21 mouse cellular contexts compared by ENCODE assay signal in genomic region chr4:148233061-148233460, GRCm38 (mm10). TPM values are rescaled to one million over a fixed set of nuclear protein-coding genes. Genes with fewer than 3 reads are reported as not detected.
DNase-seq lines count a peak whose midpoint lies in the region; ATAC-seq lines count a peak whose summit lies in the region.
"Had no signal": no experiment of that assay in that cellular context is flagged by ENCODE, and none has a peak within 500 bp of the region (broad histone marks: within the 10 kb centered on the region; RNA-seq: fewer than 3 reads in every experiment).

No protein-coding gene starts in this region.

- DNase-seq in cerebellum, postnatal 10 days = peak; percentile 48 to 55
- DNase-seq in cerebellum, postnatal 36 days = peak; percentile 26 to 28
- DNase-seq in cerebellum, adult 9-10 months = no peak
- DNase-seq: adrenal gland, adult 2 months; adrenal gland, postnatal 14 days; forebrain, postnatal 0 days; gastrocnemius, adult 2 months; gastrocnemius, postnatal 14 days; heart, adult 11 months; kidney, adult 11 months; kidney, adult 8-10 months had no signal

- no peak overlapping the region for H3K4me3 ChIP-seq in midbrain, embryonic 13.5 days (replicated peaks)
- H3K4me3 ChIP-seq in midbrain, embryonic 16.5 days (ENCODE audit: low read depth, low read length) = no peak overlapping the region
- H3K4me3 ChIP-seq: embryonic facial prominence, embryonic 12.5 days; embryonic facial prominence, embryonic 15.5 days; gastrocnemius, adult 2 months; hindbrain, embryonic 13.5 days; intestine, embryonic 15.5 days had no signal

- H3K4me2 ChIP-seq in midbrain, embryonic 13.5 days (replicated peaks) = no peak overlapping the region
- H3K4me2 ChIP-seq in midbrain, embryonic 16.5 days (ENCODE audit: low read length) = no peak overlapping the region
- H3K4me2 ChIP-seq: embryonic facial prominence, embryonic 12.5 days; embryonic facial prominence, embryonic 15.5 days; heart, embryonic 11.5 days; hindbrain, embryonic 13.5 days; intestine, embryonic 15.5 days had no signal

- peaks cover 22% of the 10 kb centered on the region for H3K27me3 ChIP-seq in midbrain, embryonic 13.5 days
- no peaks in the 10 kb centered on the region for H3K27me3 ChIP-seq in midbrain, embryonic 16.5 days (ENCODE audit: control insufficient read depth, insufficient read depth, low read depth, low read length)
- H3K27me3 ChIP-seq: embryonic facial prominence, embryonic 12.5 days had no signal

- ATAC-seq in cerebellum, adult (ENCODE audit: insufficient number of reproducible peaks, low FRiP score, low TSS enrichment) = no peak
- no peak for ATAC-seq in midbrain, embryonic 13.5 days
- no peak for ATAC-seq in midbrain, embryonic 16.5 days
- ATAC-seq: CD4-positive, CD25-positive, alpha-beta regulatory T cell, adult 4 months; forebrain, embryonic 14.5 days; forebrain, postnatal 0 days; intestine, embryonic 15.5 days had no signal

- H3K36me3 ChIP-seq in midbrain, embryonic 13.5 days = no peaks in the 10 kb centered on the region
- no peaks in the 10 kb centered on the region for H3K36me3 ChIP-seq in midbrain, embryonic 16.5 days (ENCODE audit: control insufficient read depth, insufficient read depth, low read length)
- H3K36me3 ChIP-seq: embryonic facial prominence, embryonic 12.5 days; embryonic facial prominence, embryonic 15.5 days; hindbrain, embryonic 13.5 days; intestine, embryonic 15.5 days had no signal

- WGBS in midbrain, embryonic 13.5 days = 80% methylated on average over 9 of the region's 9 CpGs
- WGBS in midbrain, embryonic 16.5 days = 73% methylated on average over 9 of the region's 9 CpGs

- H3K9ac ChIP-seq in midbrain, embryonic 13.5 days (replicated peaks) = no peak overlapping the region
- no peak overlapping the region for H3K9ac ChIP-seq in midbrain, embryonic 16.5 days (ENCODE audit: low read depth, low read length)
- H3K9ac ChIP-seq: embryonic facial prominence, embryonic 12.5 days; embryonic facial prominence, embryonic 15.5 days; forebrain, postnatal 0 days; hindbrain, embryonic 13.5 days; intestine, embryonic 15.5 days had no signal

- peaks cover 42% of the 10 kb centered on the region for H3K4me1 ChIP-seq in midbrain, embryonic 13.5 days (replicated peaks)
- peaks cover 9% of the 10 kb centered on the region for H3K4me1 ChIP-seq in midbrain, embryonic 16.5 days (ENCODE audit: control insufficient read depth, insufficient read depth, low read length)
- H3K4me1 ChIP-seq: embryonic facial prominence, embryonic 12.5 days; embryonic facial prominence, embryonic 15.5 days; intestine, embryonic 15.5 days had no signal

- H3K27ac ChIP-seq in midbrain, embryonic 13.5 days = 0 out of 2 replicates have a peak overlapping the region, but pooled peaks have one; percentile 6
- H3K27ac ChIP-seq in midbrain, embryonic 16.5 days (ENCODE audit: low read length) = no peak overlapping the region
- H3K27ac ChIP-seq: embryonic facial prominence, embryonic 12.5 days; embryonic facial prominence, embryonic 15.5 days; gastrocnemius, adult 2 months; intestine, embryonic 15.5 days had no signal

- H3K9me3 ChIP-seq in midbrain, embryonic 13.5 days = no peaks in the 10 kb centered on the region
- H3K9me3 ChIP-seq in midbrain, embryonic 16.5 days (replicated peaks; ENCODE audit: control insufficient read depth, low read length, poor library complexity, severe bottlenecking) = no peaks in the 10 kb centered on the region
- H3K9me3 ChIP-seq: embryonic facial prominence, embryonic 12.5 days; embryonic facial prominence, embryonic 15.5 days; hindbrain, embryonic 13.5 days; intestine, embryonic 15.5 days had no signal

RNA-seq across cellular contexts. Expression of gene Disp3, which starts 54.7 kb away (rescaled TPM):
- 11.1 and 12.0 TPM in 2 replicates for polyA plus RNA-seq in midbrain, embryonic 13.5 days (2015; fragmentation: Nextera tagmentation; extraction: Ambion mirVana)
- 12.4 and 12.7 TPM in 2 replicates for polyA plus RNA-seq in midbrain, embryonic 16.5 days (2015; fragmentation: Nextera tagmentation; extraction: Ambion mirVana)
- polyA plus RNA-seq: CD4-positive, CD25-positive, alpha-beta regulatory T cell, adult 4 months; heart, embryonic 11.5 days had no signal
